Mouse (Mus musculus) lung, embryonic 14.5 days (tissue): ENCODE data around the gene Dgkd. TPM values are rescaled to one million over a fixed set of nuclear protein-coding genes. Genes with fewer than 3 reads are reported as not detected.
A peak's percentile ranks its signal among the peaks of the same experiment; 100 is the strongest.

Experiments
- ATAC-seq: fragments of 200-750 bp; cut with Nextera tagmentation; 2 replicates; pipeline ENCODE4 v1.8.0; 2017; ENCODE audit warnings: mild to moderate bottlenecking, moderate TSS enrichment, moderate library complexity; ENCODE audit not compliant: insufficient read depth
- DNase-seq: peaks from one replicate; pipeline ENCODE4 v3.0.0-alpha.2; 2015
- H3K27ac ChIP-seq: fragments of 300-500 bp; sonication (generic); 2 replicates; pipeline ENCODE4 v1.5.1; 2014; ENCODE audit warnings: low read depth, mild to moderate bottlenecking, moderate library complexity
- H3K27me3 ChIP-seq: fragments of 300-500 bp; sonication (generic); 2 replicates; pipeline ENCODE4 v1.6.1; 2014; ENCODE audit warnings: low read length, control low read depth; ENCODE audit not compliant: insufficient read depth
- H3K36me3 ChIP-seq: fragments of 300-500 bp; sonication (generic); 2 replicates; pipeline ENCODE4 v1.6.1; 2014; ENCODE audit warnings: control low read depth; ENCODE audit not compliant: insufficient read depth
- H3K4me1 ChIP-seq: fragments of 300-500 bp; sonication (generic); 2 replicates; pipeline ENCODE4 v1.6.1; 2014; ENCODE audit warnings: antibody characterized with exemption, control low read depth; ENCODE audit not compliant: insufficient read depth
- H3K4me2 ChIP-seq: fragments of 300-500 bp; sonication (generic); 2 replicates; pipeline ENCODE4 v1.6.1; 2014; ENCODE audit warnings: mild to moderate bottlenecking
- H3K4me3 ChIP-seq: fragments of 300-500 bp; sonication (generic); 2 replicates; pipeline ENCODE4 v1.5.1; 2014; ENCODE audit warnings: low read depth, low read length
- H3K9ac ChIP-seq: fragments of 300-500 bp; sonication (generic); 2 replicates; pipeline ENCODE4 v1.6.1; 2014
- H3K9me3 ChIP-seq: fragments of 300-500 bp; sonication (generic); 2 replicates; pipeline ENCODE4 v1.6.1; 2016; ENCODE audit warnings: low read depth, low read length, control low read depth
- CTCF ChIP-seq: IDR thresholded peaks from 2 replicates; pipeline ENCODE4 v1.5.1; 2016; ENCODE audit warnings: antibody characterized with exemption, low read depth
- WGBS: fragments of 180-500 bp; shearing (Covaris S2); extraction: QIAGEN DNeasy Blood & Tissue Kit; methylation state at CpG from one replicate; pipeline ENCODE4 v1.1.7; 2014; 5-methylcytosine and 5-hydroxymethylcytosine counted together
- polyA plus RNA-seq: library from polyadenylated mRNA; unstranded; fragments of >200 nt; fragmentation: Nextera tagmentation; extraction: Ambion mirVana; gene quantifications from 2 replicates; pipeline ENCODE4 v1.2.1, GENCODE M21; 2014

The Dgkd gene
- polyA plus RNA-seq, 1 experiment from 2014 or later, result 36.1 TPM

DNA sequence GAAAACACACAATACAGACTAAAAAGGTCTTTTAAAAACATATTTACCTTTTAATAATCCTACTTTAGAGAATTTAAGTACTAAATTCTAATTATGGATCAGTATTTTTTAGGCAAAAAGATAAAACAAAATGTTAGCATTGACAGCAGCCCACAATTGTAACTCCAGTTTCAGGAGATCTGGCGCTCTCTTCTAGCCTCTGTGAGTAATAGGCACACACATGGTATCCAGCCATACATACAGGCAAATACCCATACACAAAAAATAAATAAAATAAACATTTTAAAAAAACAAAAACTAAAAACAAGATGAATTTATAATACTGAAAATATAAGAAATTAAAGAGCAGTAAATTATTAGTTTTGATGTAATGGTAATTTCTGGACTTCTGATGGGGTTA lies 105.8 kb downstream of the Dgkd start:
- Histone ChIP-seq H3K36me3 (peaks cover 78% of the 10 kb centered on the region), H3K9me3 (no peaks in the 10 kb centered on the region), H3K9ac (no peak overlapping the region), H3K4me2 (no peak overlapping the region), H3K4me1 (no peaks in the 10 kb centered on the region), H3K27ac (no peak overlapping the region), H3K27me3 (no peaks in the 10 kb centered on the region), H3K4me3 (no peak overlapping the region)
- ATAC-seq (no peak), DNase-seq (no peak)
- 88% methylated on average over 1 of the region's 1 CpGs for WGBS
- no peak for TF ChIP-seq CTCF

GRCm38 (mm10) chr1:87959532-87959931 lies 106.4 kb downstream of the Dgkd start:
- Histone ChIP-seq H3K27ac (no peak overlapping the region), H3K27me3 (no peaks in the 10 kb centered on the region), H3K4me2 (no peak overlapping the region), H3K4me3 (no peak overlapping the region), H3K9me3 (no peaks in the 10 kb centered on the region), H3K36me3 (peaks cover 78% of the 10 kb centered on the region), H3K4me1 (no peaks in the 10 kb centered on the region), H3K9ac (no peak overlapping the region)
- 75% methylated on average over 4 of the region's 4 CpGs for WGBS
- no peak for TF ChIP-seq CTCF
- DNase-seq, result no peak
- ATAC-seq, result no peak

GRCm38 (mm10) chr1:87959998-87960431 lies 106.9 kb downstream of the Dgkd start:
- Histone ChIP-seq H3K9me3 (no peaks in the 10 kb centered on the region), H3K4me1 (no peaks in the 10 kb centered on the region), H3K4me3 (no peak overlapping the region), H3K27ac (no peak overlapping the region; the same call in 1 of the 2 replicates), H3K4me2 (no peak overlapping the region), H3K36me3 (peaks cover 75% of the 10 kb centered on the region), H3K27me3 (no peaks in the 10 kb centered on the region), H3K9ac (no peak overlapping the region)
- ATAC-seq, result no peak
- no peak for DNase-seq
- no peak for TF ChIP-seq CTCF
- WGBS, result 29% methylated on average over 4 of the region's 4 CpGs

GRCm38 (mm10) chr1:87960752-87961151 lies 107.7 kb downstream of the Dgkd start:
- DNase-seq (no peak), ATAC-seq (no peak)
- Histone ChIP-seq H3K4me3 (no peak overlapping the region), H3K4me1 (no peaks in the 10 kb centered on the region), H3K27me3 (no peaks in the 10 kb centered on the region), H3K9ac (no peak overlapping the region), H3K36me3 (peaks cover 69% of the 10 kb centered on the region), H3K4me2 (no peak overlapping the region), H3K27ac (no peak overlapping the region), H3K9me3 (no peaks in the 10 kb centered on the region)
- WGBS, result 90% methylated on average over 4 of the region's 4 CpGs
- TF ChIP-seq CTCF, result no peak

DNA sequence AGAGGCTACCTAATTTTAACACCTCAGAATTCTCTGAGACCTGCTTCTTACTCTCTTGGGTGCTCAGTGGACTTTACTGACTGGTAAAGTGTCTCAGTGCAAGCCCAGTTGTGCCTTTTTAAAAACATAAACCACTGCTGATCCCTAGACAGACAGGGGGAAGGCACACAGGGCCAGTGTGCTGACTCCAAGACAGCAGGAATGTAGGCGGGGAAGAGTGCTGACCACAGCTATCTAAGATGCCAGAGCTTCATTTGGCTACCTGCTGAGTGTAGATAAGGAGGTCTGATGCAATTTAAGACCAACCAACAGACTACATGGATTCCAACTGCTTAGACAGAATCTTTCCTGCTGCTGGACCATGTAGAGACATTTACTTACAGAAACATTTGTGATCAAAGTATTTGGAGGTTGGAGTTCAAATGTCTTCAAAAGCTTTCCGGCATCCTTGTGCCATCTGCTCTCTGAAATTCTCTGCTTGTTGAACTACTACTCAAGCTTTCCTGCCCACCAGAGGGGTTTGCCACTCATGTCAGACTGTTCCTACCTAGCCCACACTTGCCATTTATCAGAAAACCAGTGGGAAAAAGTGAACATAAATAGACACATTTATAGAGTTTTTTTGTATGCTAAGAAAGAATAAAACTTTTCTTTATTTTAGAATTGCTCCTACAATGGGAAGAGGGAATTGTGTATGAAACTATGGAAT lies 108.5 kb downstream of the Dgkd start:
- H3K9ac ChIP-seq, result no peak overlapping the region
- WGBS, result 59% methylated on average over 2 of the region's 2 CpGs
- no peaks in the 10 kb centered on the region for H3K4me1 ChIP-seq
- H3K27ac ChIP-seq, result no peak overlapping the region
- no peak overlapping the region for H3K4me2 ChIP-seq
- H3K27me3 ChIP-seq, result no peaks in the 10 kb centered on the region
- ATAC-seq (peak; percentile 83; the same call in 1 of the 2 replicates), DNase-seq (no peak)
- no peaks in the 10 kb centered on the region for H3K9me3 ChIP-seq
- TF ChIP-seq CTCF, result no peak
- no peak overlapping the region for H3K4me3 ChIP-seq
- H3K36me3 ChIP-seq, result peaks cover 67% of the 10 kb centered on the region

- H3K4me2 ChIP-seq, result no peak overlapping the region
- 84% methylated on average over 4 of the region's 4 CpGs for WGBS
- DNase-seq (no peak), ATAC-seq (no peak)
- no peak overlapping the region for H3K9ac ChIP-seq
- H3K36me3 ChIP-seq, result peaks cover 53% of the 10 kb centered on the region
- H3K27me3 ChIP-seq, result no peaks in the 10 kb centered on the region
- H3K9me3 ChIP-seq, result no peaks in the 10 kb centered on the region
- TF ChIP-seq CTCF, result no peak
- no peak overlapping the region for H3K27ac ChIP-seq
- no peaks in the 10 kb centered on the region for H3K4me1 ChIP-seq
- H3K4me3 ChIP-seq, result no peak overlapping the region
Measured at GRCm38 (mm10) chr1:87970381-87970780, 117.3 kb downstream of the Dgkd start.

- no peaks in the 10 kb centered on the region for H3K9me3 ChIP-seq
- TF ChIP-seq CTCF, result no peak
- 78% methylated on average over 4 of the region's 4 CpGs for WGBS
- ATAC-seq (no peak), DNase-seq (no peak)
- H3K27me3 ChIP-seq, result no peaks in the 10 kb centered on the region
- no peak overlapping the region for H3K4me2 ChIP-seq
- H3K4me3 ChIP-seq, result no peak overlapping the region
- H3K9ac ChIP-seq, result no peak overlapping the region
- H3K4me1 ChIP-seq, result no peaks in the 10 kb centered on the region
- H3K27ac ChIP-seq, result no peak overlapping the region
- H3K36me3 ChIP-seq, result peaks cover 79% of the 10 kb centered on the region
Measured at GRCm38 (mm10) chr1:87982291-87982690, 129.2 kb downstream of the Dgkd start.
